Mouse (Mus musculus) lung, adult 2 months (tissue): ENCODE measurements around the gene Col24a1.

Experiments
- CTCF ChIP-seq: fragments of 200-500 bp; IDR thresholded peaks from 2 replicates; pipeline ENCODE4 v1.5.1; 2011; ENCODE audit warnings: mild to moderate bottlenecking, low read length, control low read depth; ENCODE audit not compliant: insufficient read depth
- POLR2A ChIP-seq: fragments of 200-500 bp; IDR thresholded peaks from 2 replicates; pipeline ENCODE4 v1.6.1; 2011; ENCODE audit warnings: low read depth, mild to moderate bottlenecking, control low read depth, low read length, borderline replicate concordance; ENCODE audit errors: extremely low read depth

DNA sequence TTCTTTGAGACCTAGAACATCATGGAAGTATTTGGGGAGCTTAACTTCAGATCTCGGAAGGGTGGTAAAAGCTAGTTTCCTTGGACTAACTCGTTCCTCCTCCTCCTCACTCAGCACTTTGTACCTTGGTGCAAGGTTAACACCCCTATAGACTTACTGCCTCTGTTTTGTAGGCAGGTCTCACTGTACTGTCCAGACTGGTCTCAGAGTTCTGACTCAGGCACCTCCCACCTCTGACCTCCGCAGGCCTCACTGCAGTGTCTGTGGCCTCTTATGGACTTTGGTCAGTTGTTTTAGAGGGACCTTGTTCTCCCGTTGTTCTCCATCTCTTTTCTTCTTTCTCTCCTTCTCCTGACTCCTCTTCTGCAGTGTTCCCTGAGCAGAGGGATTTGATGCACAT is 290.8 kb downstream of the Col24a1 start:
- TF ChIP-seq CTCF (no peak), POLR2A (no peak)
